In genomic region chr9:29368291-29368690, GRCm38 (mm10) we compare ENCODE assay signal across 15 mouse cellular contexts.
"Had no signal": no experiment of that assay in that cellular context is flagged by ENCODE, and none has a peak within 500 bp of the region (broad histone marks: within the 10 kb centered on the region; RNA-seq: fewer than 3 reads in every experiment).

No protein-coding gene starts in this region.

- H3K27ac ChIP-seq: liver, embryonic 13.5 days; liver, embryonic 15.5 days; macrophage; midbrain, embryonic 13.5 days; midbrain, embryonic 15.5 days; neural tube, embryonic 12.5 days; stomach, embryonic 15.5 days; stomach, postnatal 0 days had no signal

- H3K27me3 ChIP-seq: liver, embryonic 13.5 days; liver, embryonic 15.5 days; megakaryocyte, embryonic 14.5 days; midbrain, embryonic 13.5 days; midbrain, embryonic 15.5 days; neural tube, embryonic 12.5 days; stomach, embryonic 15.5 days had no signal

- H3K4me1 ChIP-seq: liver, embryonic 13.5 days; liver, embryonic 15.5 days; megakaryocyte, embryonic 14.5 days; neural tube, embryonic 12.5 days; stomach, embryonic 15.5 days had no signal

- H3K9me3 ChIP-seq: liver, embryonic 13.5 days; liver, embryonic 15.5 days; megakaryocyte, embryonic 14.5 days; midbrain, embryonic 13.5 days; midbrain, embryonic 15.5 days; neural tube, embryonic 12.5 days; stomach, embryonic 15.5 days had no signal

- H3K36me3 ChIP-seq: liver, embryonic 13.5 days; liver, embryonic 15.5 days; midbrain, embryonic 13.5 days; midbrain, embryonic 15.5 days; neural tube, embryonic 12.5 days; stomach, embryonic 15.5 days had no signal

- H3K4me2 ChIP-seq: liver, embryonic 13.5 days; liver, embryonic 15.5 days; midbrain, embryonic 11.5 days; midbrain, embryonic 13.5 days; midbrain, embryonic 15.5 days; neural tube, embryonic 12.5 days; stomach, embryonic 15.5 days had no signal

- H3K9ac ChIP-seq: liver, embryonic 13.5 days; liver, embryonic 15.5 days; liver, postnatal 0 days; midbrain, embryonic 13.5 days; midbrain, embryonic 15.5 days; neural tube, embryonic 12.5 days; stomach, embryonic 15.5 days had no signal

- DNase-seq: liver, embryonic 13.5 days; liver, postnatal 0 days; lung, adult 2 months; right cerebral cortex, postnatal 14 days; thymus, postnatal 14 days; thymus, postnatal 36 days had no signal

- H3K4me3 ChIP-seq: liver, embryonic 13.5 days; liver, embryonic 15.5 days; megakaryocyte, embryonic 14.5 days; midbrain, embryonic 13.5 days; midbrain, embryonic 15.5 days; neural tube, embryonic 12.5 days; stomach, embryonic 15.5 days had no signal

- ATAC-seq: liver, postnatal 0 days; midbrain, embryonic 13.5 days; midbrain, embryonic 15.5 days had no signal
